20 mouse cellular contexts compared by ENCODE assay signal in genomic region chr13:63115187-63115784, GRCm38 (mm10).
DNase-seq lines count a peak whose midpoint lies in the region; ATAC-seq and TF ChIP-seq lines count a peak whose summit lies in the region.
"Had no signal": no experiment of that assay in that cellular context is flagged by ENCODE, and none has a peak within 500 bp of the region (broad histone marks: within the 10 kb centered on the region; RNA-seq: fewer than 3 reads in every experiment).

No protein-coding gene starts in this region.

- H3K27ac ChIP-seq in lung, embryonic 14.5 days (ENCODE audit: low read depth) = peak overlapping the region; percentile 55; the same call in 1 of the 2 replicates
- H3K27ac ChIP-seq in stomach, embryonic 14.5 days (ENCODE audit: low read length) = peak overlapping the region; percentile 77
- H3K27ac ChIP-seq: forebrain, embryonic 10.5 days; hindbrain, postnatal 0 days; left cerebral cortex, adult 2 months had no signal

- H3K9ac ChIP-seq in lung, embryonic 14.5 days = no peak overlapping the region
- no peak overlapping the region for H3K9ac ChIP-seq in stomach, embryonic 14.5 days (replicated peaks; ENCODE audit: low read depth, low read length)
- H3K9ac ChIP-seq: forebrain, postnatal 0 days; liver, postnatal 0 days had no signal

- 69% methylated on average over 3 of the region's 3 CpGs for WGBS in lung, embryonic 14.5 days
- WGBS in stomach, embryonic 14.5 days = 70% methylated on average over 3 of the region's 3 CpGs

- H3K4me1 ChIP-seq in lung, embryonic 14.5 days (ENCODE audit: insufficient read depth) = peaks cover 42% of the 10 kb centered on the region
- peaks cover 25% of the 10 kb centered on the region for H3K4me1 ChIP-seq in stomach, embryonic 14.5 days (ENCODE audit: control insufficient read depth, insufficient read depth, low read length)

- no peaks in the 10 kb centered on the region for H3K27me3 ChIP-seq in lung, embryonic 14.5 days (ENCODE audit: insufficient read depth, low read length)
- no peaks in the 10 kb centered on the region for H3K27me3 ChIP-seq in stomach, embryonic 14.5 days (ENCODE audit: control insufficient read depth, insufficient read depth, low read length)

- H3K9me3 ChIP-seq in lung, embryonic 14.5 days (ENCODE audit: low read depth, low read length) = no peaks in the 10 kb centered on the region
- H3K9me3 ChIP-seq in stomach, embryonic 14.5 days (ENCODE audit: control insufficient read depth, low read depth, low read length) = no peaks in the 10 kb centered on the region

- peak; percentile 81 for DNase-seq in heart, adult 11 months
- no peak for DNase-seq in heart, postnatal 14 days
- DNase-seq in lung, embryonic 14.5 days = peak; percentile 65
- DNase-seq in lung, postnatal 36 days = no peak
- DNase-seq in kidney, adult 18-20 months = no peak
- DNase-seq in adrenal gland, postnatal 25 days = no peak
- DNase-seq: adrenal gland, postnatal 14 days; cerebellum, adult 9-10 months; forebrain, postnatal 0 days; kidney, adult 8-10 months; kidney, postnatal 10 days; liver, postnatal 0 days; thymus, postnatal 36 days had no signal

- H3K4me3 ChIP-seq in lung, embryonic 14.5 days (ENCODE audit: low read depth, low read length) = no peak overlapping the region
- H3K4me3 ChIP-seq in stomach, embryonic 14.5 days (ENCODE audit: low read depth, low read length) = no peak overlapping the region
- H3K4me3 ChIP-seq: forebrain, embryonic 10.5 days; left cerebral cortex, adult 2 months had no signal

- no peak overlapping the region for H3K4me2 ChIP-seq in lung, embryonic 14.5 days
- H3K4me2 ChIP-seq in stomach, embryonic 14.5 days (replicated peaks; ENCODE audit: low read depth, low read length) = no peak overlapping the region
- H3K4me2 ChIP-seq: liver, embryonic 11.5 days; midbrain, embryonic 11.5 days had no signal

- no peak for TF ChIP-seq CTCF in lung, embryonic 14.5 days (IDR thresholded peaks at IDR 0.05; ENCODE audit: low read depth)

- intact Hi-C loops in heart, postnatal 14 days (cut with DNase I) = no loop called here

- H3K36me3 ChIP-seq in lung, embryonic 14.5 days (ENCODE audit: insufficient read depth) = no peaks in the 10 kb centered on the region
- H3K36me3 ChIP-seq in stomach, embryonic 14.5 days (ENCODE audit: control insufficient read depth, insufficient read depth, low read length) = no peaks in the 10 kb centered on the region
- H3K36me3 ChIP-seq: forebrain, embryonic 10.5 days had no signal

- no peak for ATAC-seq in lung, embryonic 14.5 days (ENCODE audit: insufficient read depth)
- 0 out of 2 replicates have a peak, but pooled peaks have one; percentile 6 for ATAC-seq in granulocyte monocyte progenitor cell, adult 5-6 weeks (replicated peaks; ENCODE audit: poor library complexity, severe bottlenecking)
- no peak for ATAC-seq in stomach, embryonic 14.5 days (ENCODE audit: insufficient number of reproducible peaks, insufficient read depth, low FRiP score, low read depth)
- ATAC-seq: forebrain, postnatal 0 days; hindbrain, postnatal 0 days; liver, postnatal 0 days had no signal

Comparison
In these comparisons a context has a peak if more than half of its experiments do, and no peak if none do; other contexts are left out.
1. DNase-seq: peak in heart, adult 11 months (single experiment) and lung, embryonic 14.5 days (single experiment); none in heart, postnatal 14 days (0 of 2), lung, postnatal 36 days (single experiment), kidney, adult 18-20 months (single experiment) and adrenal gland, postnatal 25 days (single experiment).